Mouse (Mus musculus): ENCODE measurements around the gene Flywch1.

Flywch1 gene

GRCm38 (mm10) chr17:23771284-23772218 lies at the start of gene Flywch1:
Gene Flywch1, minus strand, starts transcription at chr17:23771602.
- POLR2A ChIA-PET, result interaction anchor here in 3 of 4 experiments (0.8 to 16.9 kb wide), 11 partner anchors 14 to 58 kb away, joined by 3 to 205 read pairs (median 4); partner anchors contain the start of genes Elob (in 1 of the 3) and Flywch2 (in 1 of the 3)
- CTCF ChIA-PET, result interaction anchor here in 3 of 4 experiments (0.5 to 3.7 kb wide), 4 partner anchors 23 to 75 kb away, joined by 3 to 23 read pairs (median 8); partner anchors contain the start of genes Prss32 (in 2 of the 3) and Prss41 (in 2 of the 3)

- CTCF ChIA-PET, result interaction anchor here in 2 of 4 experiments (0.5 to 1.3 kb wide), 2 partner anchors 13 to 50 kb away, joined by 3 to 4 read pairs; no protein-coding TSS in a partner anchor
Measured at GRCm38 (mm10) chr17:23820731-23821130, 49.3 kb upstream of the Flywch1 start.

GRCm38 (mm10) chr17:23819235-23819634 lies 47.8 kb upstream of the Flywch1 start:
- ChIA-PET CTCF (no interaction called here), POLR2A (interaction anchor here (0.6 to 27.3 kb wide), 9 partner anchors 3 to 25 kb away, joined by 3 to 622 read pairs (median 5); partner anchors contain the start of genes Elob (in 2 of the 4), Prss32 (in 1 of the 4) and Prss41 (in 1 of the 4))

More at GRCm38 (mm10) chr17:23820731-23821130, 49.3 kb upstream of the Flywch1 start:
- POLR2A ChIA-PET, result interaction anchor here in 3 of 4 experiments (0.6 to 27.3 kb wide), 11 partner anchors 5 to 321 kb away, joined by 3 to 622 read pairs (median 7); partner anchors contain the start of genes Elob (in 2 of the 3) and Prss33 (in 2 of the 3)

GRCm38 (mm10) chr17:23818579-23818978 lies 47.2 kb upstream of the Flywch1 start:
- CTCF ChIA-PET, result no interaction called here
- POLR2A ChIA-PET, result interaction anchor here in 3 of 4 experiments (0.8 to 27.3 kb wide), 5 partner anchors 8 to 25 kb away, joined by 3 to 622 read pairs (median 3); partner anchors contain the start of genes Elob (in 1 of the 3), Prss32 (in 1 of the 3) and Prss41 (in 1 of the 3)

- ChIA-PET POLR2A (interaction anchor here in 2 of 4 experiments (0.9 to 27.3 kb wide), 12 partner anchors 8 to 42 kb away, joined by 3 to 622 read pairs (median 6); partner anchors contain the start of genes Elob (in 1 of the 2) and Srrm2 (in 1 of the 2)), CTCF (interaction anchor here in 2 of 4 experiments (1.1 to 1.9 kb wide), 2 partner anchors 28 to 229 kb away, joined by 3 to 4 read pairs; partner anchors contain the start of genes Prss32 (in 1 of the 2) and Prss41 (in 1 of the 2))
Measured at GRCm38 (mm10) chr17:23815641-23816040, 44.2 kb upstream of the Flywch1 start.

GRCm38 (mm10) chr17:23807918-23808317 lies 36.5 kb upstream of the Flywch1 start:
- ChIA-PET POLR2A (interaction anchor here in 2 of 4 experiments (0.5 to 11.7 kb wide), 14 partner anchors 8 to 73 kb away, joined by 3 to 622 read pairs (median 6); partner anchors contain the start of genes Elob (in 1 of the 2), Flywch1 (in 1 of the 2), Prss32 (in 1 of the 2) and Prss33 (in 1 of the 2)), CTCF (interaction anchor here in 1 of 4 experiments (0.9 kb wide), 1 partner anchor 34 kb away, joined by 3 read pairs; no protein-coding TSS in a partner anchor)

GRCm38 (mm10) chr17:23806867-23807266 lies 35.5 kb upstream of the Flywch1 start:
- POLR2A ChIA-PET, result interaction anchor here in 3 of 4 experiments (0.7 to 11.7 kb wide), 21 partner anchors 9 to 84 kb away, joined by 3 to 622 read pairs (median 4); partner anchors contain the start of genes Prss32 (in 2 of the 3), Prss41 (in 2 of the 3), 1520401A03Rik (in 1 of the 3) and Elob (in 1 of the 3)
- CTCF ChIA-PET, result interaction anchor here (0.5 to 2.2 kb wide), 15 partner anchors 13 to 101 kb away, joined by 3 to 15 read pairs (median 3); partner anchors contain the start of genes Prss32 (in 2 of the 4), Prss41 (in 1 of the 4) and Srrm2 (in 1 of the 4)

GRCm38 (mm10) chr17:23804426-23805085 lies 33.2 kb upstream of the Flywch1 start:
- ChIA-PET POLR2A (interaction anchor here in 3 of 4 experiments (0.7 to 11.7 kb wide), 26 partner anchors 8 to 226 kb away, joined by 3 to 622 read pairs (median 10); partner anchors contain the start of genes Elob (in 3 of the 3), Flywch2 (in 2 of the 3), Srrm2 (in 2 of the 3) and Flywch1 (in 1 of the 3)), CTCF (interaction anchor here in 1 of 4 experiments (0.7 to 1.5 kb wide), 2 partner anchors 25 to 30 kb away, joined by 3 to 4 read pairs; partner anchors contain the start of gene Elob)

GRCm38 (mm10) chr17:23803366-23804041 lies 32.1 kb upstream of the Flywch1 start:
- ChIA-PET CTCF (interaction anchor here in 2 of 4 experiments (0.6 to 1.8 kb wide), 10 partner anchors 16 to 231 kb away, joined by 3 to 13 read pairs (median 4); partner anchors contain the start of genes Prss32 (in 2 of the 2), Prss41 (in 2 of the 2) and Elob (in 1 of the 2)), POLR2A (interaction anchor here (0.6 to 11.7 kb wide), 87 partner anchors 7 to 937 kb away, joined by 3 to 622 read pairs (median 5); partner anchors contain the start of genes Elob (in 4 of the 4), Flywch1 (in 3 of the 4), Flywch2 (in 3 of the 4) and Prss32 (in 3 of the 4))

GRCm38 (mm10) chr17:23802746-23803365 lies 31.5 kb upstream of the Flywch1 start:
- ChIA-PET CTCF (interaction anchor here in 2 of 4 experiments (0.6 to 1.8 kb wide), 10 partner anchors 15 to 244 kb away, joined by 3 to 13 read pairs (median 4); partner anchors contain the start of genes Prss32 (in 2 of the 2), Prss41 (in 2 of the 2) and Elob (in 1 of the 2)), POLR2A (interaction anchor here (0.6 to 11.7 kb wide), 104 partner anchors 8 to 1282 kb away, joined by 3 to 622 read pairs (median 4); partner anchors contain the start of genes Elob (in 4 of the 4), Flywch1 (in 3 of the 4), Flywch2 (in 3 of the 4) and Prss32 (in 3 of the 4))

GRCm38 (mm10) chr17:23801627-23802026 lies 30.2 kb upstream of the Flywch1 start:
- CTCF ChIA-PET, result interaction anchor here in 3 of 4 experiments (0.5 to 1.8 kb wide), 7 partner anchors 11 to 42 kb away, joined by 3 to 13 read pairs (median 6); partner anchors contain the start of genes Elob (in 1 of the 3), Prss32 (in 1 of the 3), Prss41 (in 1 of the 3) and Srrm2 (in 1 of the 3)
- POLR2A ChIA-PET, result interaction anchor here in 3 of 4 experiments (0.6 to 11.7 kb wide), 24 partner anchors 12 to 727 kb away, joined by 3 to 622 read pairs (median 8); partner anchors contain the start of genes Elob (in 2 of the 3), Flywch2 (in 2 of the 3), Srrm2 (in 2 of the 3) and Zscan10 (in 2 of the 3)

GRCm38 (mm10) chr17:23797316-23797715 lies 25.9 kb upstream of the Flywch1 start:
- CTCF ChIA-PET, result no interaction called here
- POLR2A ChIA-PET, result no interaction called here

GRCm38 (mm10) chr17:23795323-23795722 lies 23.9 kb upstream of the Flywch1 start:
- ChIA-PET CTCF (no interaction called here), POLR2A (interaction anchor here in 3 of 4 experiments (0.6 to 2.5 kb wide), 9 partner anchors 9 to 248 kb away, joined by 3 to 18 read pairs (median 4); partner anchors contain the start of gene Flywch2 (in 1 of the 3))

GRCm38 (mm10) chr17:23791079-23791357 lies 19.6 kb upstream of the Flywch1 start:
- CTCF ChIA-PET, result interaction anchor here in 2 of 4 experiments (0.7 to 1.7 kb wide), 2 partner anchors 44 to 53 kb away, joined by 5 to 11 read pairs; partner anchors contain the start of genes Prss32 (in 1 of the 2) and Prss41 (in 1 of the 2)
- POLR2A ChIA-PET, result interaction anchor here in 3 of 4 experiments (0.6 to 8.9 kb wide), 19 partner anchors 8 to 190 kb away, joined by 3 to 219 read pairs (median 5); partner anchors contain the start of genes Elob (in 2 of the 3), Paqr4 (in 2 of the 3), Prss32 (in 1 of the 3) and Zscan10 (in 1 of the 3)

All from embryonic stem cell, embryonic (primary cell).